8 mouse cellular contexts compared by ENCODE assay signal in genomic region chr10:81482533-81482889, GRCm38 (mm10). TPM values are rescaled to one million over a fixed set of nuclear protein-coding genes. Genes with fewer than 3 reads are reported as not detected.
A peak's percentile ranks its signal among the peaks of the same experiment; 100 is the strongest.
DNase-seq lines count a peak whose midpoint lies in the region; ATAC-seq and TF ChIP-seq lines count a peak whose summit lies in the region.

Gene Celf5, minus strand, starts transcription at chr10:81482709.

- CTCF ChIA-PET in Patski (lab: Charles Lee): interaction anchor here (0.9 to 2.2 kb wide), 5 partner anchors 12 to 93 kb away, joined by 3 to 8 read pairs (median 5); no protein-coding TSS in a partner anchor

- H3K4me2 ChIP-seq in heart, embryonic 16.5 days (ENCODE audit: low read depth, low read length): peak within 1 kb of the TSS; percentile 74
- peak within 1 kb of the TSS; percentile 87 for H3K4me2 ChIP-seq in lung, embryonic 16.5 days (ENCODE audit: low read depth, low read length)

- in situ Hi-C loops in Patski (cut with MboI; ENCODE audit: low pct_unique_long_range_greater_than_20kb): no loop called here

- no peak within 1 kb of the TSS for H3K27ac ChIP-seq in heart, embryonic 16.5 days (ENCODE audit: low read length)
- no peak within 1 kb of the TSS for H3K27ac ChIP-seq in lung, embryonic 16.5 days (ENCODE audit: low read length)

- H3K9ac ChIP-seq in heart, embryonic 16.5 days (ENCODE audit: low read length): peak within 1 kb of the TSS; percentile 53
- peak within 1 kb of the TSS; percentile 62 for H3K9ac ChIP-seq in lung, embryonic 16.5 days (ENCODE audit: low read length)

- peak; percentile 54 to 85 for DNase-seq in adrenal gland, adult (ENCODE audit: inconsistent age in 2 of 2, low spot score in 1 of 2)
- DNase-seq in adrenal gland, adult 8-10 months: no peak
- no peak for DNase-seq in Patski (ENCODE audit: low read depth, low spot score)
- DNase-seq in embryo, embryonic 11 days: peak; percentile 74
- peak; percentile 72 to 86 for DNase-seq in layer of hippocampus, postnatal 10 days (ENCODE audit: low spot score in 2 of 2)
- DNase-seq in retina, adult 2 months (ENCODE audit: low read depth, low spot score): peak; percentile 30

- under 1% methylated on average over 36 of the region's 36 CpGs for WGBS in heart, embryonic 16.5 days
- WGBS in lung, embryonic 16.5 days: under 1% methylated on average over 35 of the region's 36 CpGs

- POLR2A ChIA-PET in Patski (lab: Charles Lee): no interaction called here

- TF ChIP-seq CTCF in Patski (IDR thresholded peaks at IDR 0.05): no peak

- H3K4me3 ChIP-seq in heart, embryonic 16.5 days (ENCODE audit: low read length): peak within 1 kb of the TSS; percentile 56
- H3K4me3 ChIP-seq in lung, embryonic 16.5 days (ENCODE audit: low read length): peak within 1 kb of the TSS; percentile 53

- H3K4me1 ChIP-seq in heart, embryonic 16.5 days (ENCODE audit: control insufficient read depth, insufficient read depth, low read length): peaks cover 9% of the 10 kb centered on the region; the same call in 1 of the 2 replicates
- H3K4me1 ChIP-seq in lung, embryonic 16.5 days (replicated peaks; ENCODE audit: control insufficient read depth, insufficient read depth, low read length): peaks cover 5% of the 10 kb centered on the region; the same call in 1 of the 2 replicates

- peak; percentile 67 for ATAC-seq in Patski
- peak; percentile 43; the same call in 1 of the 2 replicates for ATAC-seq in heart, embryonic 16.5 days (replicated peaks; ENCODE audit: extremely low read depth, insufficient read depth, low FRiP score)
- ATAC-seq in lung, embryonic 16.5 days (ENCODE audit: low read depth): peak; percentile 62

- peaks cover 11% of the 10 kb centered on the region; the same call in 1 of the 2 replicates for H3K36me3 ChIP-seq in heart, embryonic 16.5 days (ENCODE audit: control insufficient read depth, insufficient read depth)
- H3K36me3 ChIP-seq in lung, embryonic 16.5 days (ENCODE audit: control insufficient read depth, insufficient read depth, low read length): peaks cover 12% of the 10 kb centered on the region

- no peaks in the 10 kb centered on the region for H3K27me3 ChIP-seq in Patski
- H3K27me3 ChIP-seq in heart, embryonic 16.5 days (ENCODE audit: control insufficient read depth, insufficient read depth, low read length): peaks cover 23% of the 10 kb centered on the region
- H3K27me3 ChIP-seq in lung, embryonic 16.5 days (ENCODE audit: control insufficient read depth, insufficient read depth, low read depth, low read length): peaks cover 18% of the 10 kb centered on the region

- H3K9me3 ChIP-seq in heart, embryonic 16.5 days (replicated peaks; ENCODE audit: control insufficient read depth, low read length): no peaks in the 10 kb centered on the region
- H3K9me3 ChIP-seq in lung, embryonic 16.5 days (ENCODE audit: control insufficient read depth, low read length): no peaks in the 10 kb centered on the region

RNA-seq across cellular contexts. Expression of gene Celf5, which starts in this region (rescaled TPM):
- 1 to 10 TPM in 3 of 4 experiments, under 1 TPM in 1; 0.17 to 2.5 (median 1.7) TPM for total RNA-seq in adrenal gland, adult 8-10 months (2022)
- polyA plus RNA-seq in Patski (2021): 0.99 TPM
- polyA plus RNA-seq in heart, embryonic 16.5 days (2015; fragmentation: Nextera tagmentation; extraction: Ambion mirVana): 0.24 TPM in 2 replicates
- total RNA-seq in layer of hippocampus, postnatal 10 days (2021): 100 to 1,000 TPM; 259 to 261 TPM
- 0.40 and 0.67 TPM in 2 replicates for polyA plus RNA-seq in lung, embryonic 16.5 days (2015; fragmentation: Nextera tagmentation; extraction: Ambion mirVana)

Comparison
In these comparisons a context has a peak if more than half of its experiments do, and no peak if none do; other contexts are left out.
1. RNA of gene Celf5 (total RNA-seq): 259 to 261 TPM in layer of hippocampus, postnatal 10 days; 0.17 to 2.5 TPM in adrenal gland, adult 8-10 months; every median in the first group is over 10 times any median in the second.
2. DNase-seq: peak in adrenal gland, adult (2 of 2), embryo, embryonic 11 days (single experiment), layer of hippocampus, postnatal 10 days (2 of 2) and retina, adult 2 months (single experiment); none in adrenal gland, adult 8-10 months (single experiment) and Patski (single experiment).
3. Peak in ATAC-seq in Patski; RNA of the gene not detected or under 1 TPM.
4. Peak in ATAC-seq, H3K4me3 ChIP-seq, H3K9ac ChIP-seq and H3K4me2 ChIP-seq in heart, embryonic 16.5 days; RNA of the gene not detected or under 1 TPM.
5. Peak in ATAC-seq, H3K4me3 ChIP-seq, H3K9ac ChIP-seq and H3K4me2 ChIP-seq in lung, embryonic 16.5 days; RNA of the gene not detected or under 1 TPM.
6. Peak in every context shown above with its lines, with median percentiles within 50 percentile points of each other: ATAC-seq.